Mouse (Mus musculus): Measurements from ENCODE around the gene Adar.

The Adar gene

DNA sequence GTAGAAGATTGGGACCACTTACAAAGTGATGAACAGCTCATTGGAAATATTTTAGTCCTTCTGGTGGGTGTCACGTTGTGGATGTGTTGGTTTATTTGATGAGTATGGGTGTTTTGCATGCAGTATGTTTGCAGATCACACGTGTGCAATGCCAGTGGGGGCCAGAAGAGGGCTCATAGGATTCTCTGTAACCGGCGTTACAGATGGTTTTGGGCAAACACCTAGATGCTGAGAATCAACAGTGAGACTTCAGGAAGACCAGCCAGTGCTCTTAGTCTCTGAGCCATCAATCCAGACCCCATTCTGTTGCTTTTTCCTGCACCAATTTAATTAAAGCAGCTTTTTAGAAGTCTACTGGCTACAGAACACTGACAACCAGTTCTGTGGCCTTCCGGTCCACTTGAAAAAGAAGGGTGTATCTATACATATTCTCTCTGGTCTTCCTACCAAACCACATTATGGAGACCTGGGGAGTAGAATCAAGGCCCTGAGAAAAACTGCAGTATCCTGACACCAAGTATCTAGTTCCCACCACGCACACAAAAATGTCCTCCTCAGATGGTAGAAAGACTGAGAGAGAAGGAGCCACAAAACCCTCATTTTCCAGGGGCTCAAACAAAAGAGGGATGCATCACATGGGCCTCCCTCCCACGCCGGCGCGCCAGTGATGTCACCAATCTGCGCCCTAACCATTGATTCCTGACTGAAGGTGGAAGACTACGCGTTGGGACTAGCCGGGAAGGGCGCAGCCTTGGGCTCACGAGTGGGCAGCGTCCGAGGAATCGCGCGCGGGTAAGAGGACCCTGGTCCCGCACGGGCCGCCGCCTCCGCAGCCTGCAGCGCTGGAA lies at the start of gene Adar:
Gene Adar, plus strand, starts transcription at position 664 of the 848 bp plus-strand sequence.
- DNase-seq, result peak; percentile 91

DNA sequence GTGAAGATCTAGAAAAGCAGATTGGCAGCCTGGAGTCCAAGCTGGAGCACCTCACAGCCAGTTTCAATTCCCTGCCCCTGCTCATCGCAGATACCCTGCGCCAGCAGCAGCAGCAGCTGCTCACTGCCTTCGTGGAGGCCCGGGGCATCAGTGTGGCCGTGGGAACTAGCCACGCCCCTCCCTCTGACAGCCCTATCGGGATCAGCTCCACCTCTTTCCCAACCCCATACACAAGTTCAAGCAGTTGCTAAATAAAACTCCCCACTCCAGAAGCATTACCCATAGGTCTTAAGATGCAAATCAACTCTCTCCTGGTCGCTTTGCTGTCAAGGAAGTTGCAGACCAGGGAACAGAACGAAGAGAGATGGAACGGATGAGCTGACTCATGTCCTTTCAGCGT lies 47.7 kb upstream of the Adar start:
- DNase-seq, result peak in 1 of 2 experiments; percentile 24

DNA sequence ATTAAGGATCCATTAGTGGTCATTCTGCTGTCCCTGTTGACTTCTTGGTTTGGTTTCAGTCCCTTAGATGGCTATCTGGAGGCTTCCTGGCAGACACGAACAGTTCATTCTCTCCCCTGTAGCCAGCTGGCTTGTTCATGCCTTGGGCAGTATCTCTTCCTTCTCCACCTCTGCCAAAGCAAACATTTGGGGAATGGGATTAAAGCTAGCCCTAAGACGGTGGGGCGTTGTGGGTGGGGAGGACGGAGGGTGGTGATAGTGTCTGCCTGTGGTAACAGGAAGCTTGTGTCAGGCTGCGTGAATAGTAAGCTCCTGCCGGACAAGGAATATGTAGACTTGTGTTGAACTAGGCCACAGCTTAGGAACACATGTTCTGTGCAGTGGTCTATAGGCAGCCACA lies 43.5 kb upstream of the Adar start:
- peak; percentile 11 to 17 for DNase-seq

DNA sequence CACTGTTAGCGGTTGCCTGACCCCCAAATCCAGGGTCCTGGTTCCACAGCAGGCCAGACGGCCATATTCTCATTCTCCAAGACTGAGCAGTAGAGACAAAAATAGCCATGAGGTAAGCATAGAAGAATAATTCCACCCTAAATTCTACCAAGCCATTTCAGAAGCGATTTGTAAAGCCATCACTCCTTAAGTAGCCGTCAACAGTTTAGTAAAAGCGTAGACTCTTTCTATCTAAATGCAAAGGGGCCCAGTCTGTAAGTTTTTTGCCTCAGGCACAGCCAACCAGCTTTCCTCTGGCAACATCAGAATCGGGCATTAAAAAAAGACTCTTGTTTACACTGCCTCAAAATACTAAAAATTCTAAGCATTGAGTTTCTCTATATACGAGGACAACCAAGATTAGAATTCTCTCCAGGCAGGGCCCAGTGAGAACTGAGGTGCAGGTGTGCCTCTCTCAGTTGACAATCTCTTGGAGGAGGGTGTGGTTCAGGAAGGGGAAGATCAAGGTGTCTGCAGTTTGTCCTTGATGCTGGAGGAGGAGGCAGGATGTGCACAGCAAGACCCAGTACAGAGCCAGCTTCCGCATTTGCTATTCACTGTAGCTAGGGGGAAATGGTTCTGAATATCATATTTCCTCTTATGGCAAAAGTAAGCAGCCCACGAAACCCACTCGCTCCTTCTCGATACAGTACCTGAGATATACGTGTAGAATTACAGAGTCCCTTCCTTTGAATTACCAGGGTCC lies 42.1 kb upstream of the Adar start:
- no peak for DNase-seq

DNA sequence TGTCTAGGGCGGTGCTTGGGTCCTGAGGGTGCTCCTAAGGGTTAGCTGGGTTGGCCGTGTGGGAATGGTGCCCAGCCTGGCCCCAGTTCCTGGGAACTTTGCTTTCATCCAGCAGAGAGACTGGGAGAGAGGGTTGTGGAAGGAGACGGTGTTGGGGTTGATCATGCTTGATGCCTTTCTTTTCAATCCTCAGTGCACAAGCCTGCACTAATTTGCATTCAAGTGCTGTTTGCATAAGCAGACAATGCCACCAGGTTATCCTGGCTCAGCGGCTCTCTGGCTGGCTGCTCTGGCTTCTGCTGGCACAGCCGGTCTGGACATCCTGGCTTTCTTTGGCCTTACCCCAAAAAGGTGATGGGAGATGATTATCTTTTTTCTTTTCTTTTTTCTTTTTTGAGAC lies 37.2 kb upstream of the Adar start:
- DNase-seq, result no peak

DNA sequence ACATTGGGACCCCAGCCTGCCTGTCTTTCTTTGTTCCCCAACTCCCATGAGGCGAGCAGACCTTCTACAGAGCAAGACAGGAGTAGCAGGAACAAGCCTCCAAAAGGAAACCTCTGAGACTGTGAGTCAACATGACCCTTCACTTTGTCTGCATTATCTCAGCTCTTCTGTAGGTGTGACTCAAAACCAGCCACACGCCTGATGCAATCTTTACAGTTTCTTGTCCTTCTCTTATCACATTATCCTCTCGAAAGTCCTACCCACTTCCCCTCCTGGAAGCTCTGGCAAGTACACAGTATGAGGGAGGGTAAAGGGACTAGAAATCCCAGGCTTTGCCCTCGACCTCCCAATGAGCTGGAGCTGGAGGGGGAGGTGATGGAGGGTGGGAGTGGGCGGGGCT lies 28.8 kb upstream of the Adar start:
- DNase-seq, result no peak

DNA sequence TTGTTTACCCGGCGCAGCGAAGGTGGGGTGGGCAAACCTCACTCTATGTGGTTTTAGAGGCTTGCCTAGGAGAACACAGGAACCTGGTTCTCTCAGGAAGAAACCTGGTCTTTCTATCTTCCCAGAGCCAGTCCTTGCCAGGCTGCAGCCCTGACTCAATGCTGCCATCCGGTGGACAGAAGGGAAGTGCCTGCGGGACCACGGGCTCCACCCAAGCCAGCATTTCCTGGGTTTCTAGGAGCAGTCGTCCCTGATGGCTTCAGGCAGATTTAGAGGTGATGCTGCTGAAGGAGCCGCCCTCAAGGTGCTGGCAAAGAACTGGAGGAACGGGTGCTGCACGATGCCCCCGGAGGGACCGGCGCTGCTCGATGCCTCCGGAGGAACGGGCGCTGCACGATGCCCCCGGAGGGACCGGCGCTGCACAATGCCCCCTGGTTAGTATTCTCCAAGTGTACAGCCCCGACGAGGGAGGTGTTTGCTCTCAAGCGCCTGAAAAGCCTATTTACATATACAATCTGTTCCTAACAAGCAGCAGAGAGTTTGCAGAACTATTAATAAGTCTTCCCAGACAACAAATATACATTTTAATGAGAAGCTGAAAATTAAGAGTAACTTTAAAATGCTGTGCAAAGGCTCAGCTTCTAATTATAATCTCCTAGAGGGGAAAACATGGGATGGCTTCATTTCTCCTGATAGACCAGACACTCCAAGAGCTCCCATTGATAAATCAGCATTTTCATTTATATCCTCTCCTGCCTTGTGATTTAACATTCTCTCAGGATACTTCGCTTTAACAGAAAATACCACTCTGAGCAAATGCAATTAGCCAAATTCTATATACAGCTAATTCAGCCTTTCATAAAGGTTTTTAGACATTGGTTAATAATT lies 25.9 kb upstream of the Adar start:
- DNase-seq, result peak; percentile 93

DNA sequence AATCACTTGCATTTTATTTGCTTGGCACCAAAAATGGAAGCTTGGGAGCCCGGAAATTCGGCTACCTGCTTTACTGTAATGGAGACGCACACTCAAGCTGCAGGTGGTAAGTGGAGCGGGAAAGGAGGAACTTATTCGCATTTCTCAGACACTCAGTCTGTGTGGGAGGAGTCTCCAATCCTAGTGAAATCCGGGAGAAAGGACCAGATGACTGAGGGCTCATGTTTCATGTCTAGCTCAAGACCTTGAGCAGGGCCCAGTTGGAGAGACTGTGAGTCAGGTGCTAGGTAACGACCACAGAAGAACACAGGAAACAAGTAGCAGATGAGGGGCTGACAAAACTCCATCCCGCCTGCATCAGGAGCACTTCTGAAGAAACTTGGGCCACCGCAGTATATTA lies 23.0 kb upstream of the Adar start:
- DNase-seq, result no peak

DNA sequence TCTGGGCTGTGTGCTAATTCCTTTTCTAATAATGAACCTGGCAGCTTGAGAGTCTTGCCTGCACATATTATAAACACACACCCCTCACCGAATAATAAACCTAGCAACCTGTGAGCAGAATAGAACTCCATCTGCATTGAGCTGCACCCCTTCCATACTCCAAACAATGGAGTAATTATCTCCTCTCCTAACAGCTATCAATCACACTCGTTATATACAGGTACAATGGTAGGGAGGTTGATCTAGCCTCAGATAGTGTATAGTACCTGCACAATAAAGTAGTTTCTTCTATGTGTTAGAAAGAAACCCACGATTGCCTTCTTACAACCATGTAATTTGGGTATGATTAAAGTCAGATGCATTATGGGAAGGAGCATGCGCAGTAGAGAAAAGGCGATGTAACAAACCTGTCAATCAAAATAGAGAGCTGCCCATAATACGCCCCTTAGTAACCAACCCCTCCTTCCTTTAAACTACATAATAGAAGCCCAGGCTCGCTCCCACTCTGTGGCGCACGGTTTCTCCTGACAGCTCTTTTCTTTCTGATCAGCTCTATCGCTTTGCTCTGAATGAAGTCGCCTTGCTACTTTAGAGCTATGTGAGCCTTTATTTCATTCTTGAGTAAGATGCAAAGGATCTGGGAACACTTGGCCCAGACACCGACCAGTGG lies 18.5 kb upstream of the Adar start:
- no peak for DNase-seq

DNA sequence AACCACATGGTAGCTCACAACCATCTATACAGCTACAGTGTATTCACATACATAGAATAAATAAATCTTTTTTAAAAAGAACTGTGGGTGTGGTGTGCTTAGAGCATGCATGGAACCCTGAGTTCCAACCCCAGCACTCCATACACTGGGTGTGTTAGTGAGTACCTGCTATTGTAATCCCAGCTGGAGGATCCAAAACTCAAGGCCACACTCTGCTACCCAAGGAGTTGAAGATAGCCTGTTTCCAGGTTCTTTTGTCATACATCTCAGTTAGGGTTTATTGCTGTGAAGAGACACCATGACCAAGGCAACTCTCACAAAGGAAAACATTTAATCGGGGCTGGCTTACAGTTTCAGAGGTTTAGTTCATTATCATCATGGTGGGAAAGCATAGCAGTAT lies 15.9 kb upstream of the Adar start:
- no peak for DNase-seq

DNA sequence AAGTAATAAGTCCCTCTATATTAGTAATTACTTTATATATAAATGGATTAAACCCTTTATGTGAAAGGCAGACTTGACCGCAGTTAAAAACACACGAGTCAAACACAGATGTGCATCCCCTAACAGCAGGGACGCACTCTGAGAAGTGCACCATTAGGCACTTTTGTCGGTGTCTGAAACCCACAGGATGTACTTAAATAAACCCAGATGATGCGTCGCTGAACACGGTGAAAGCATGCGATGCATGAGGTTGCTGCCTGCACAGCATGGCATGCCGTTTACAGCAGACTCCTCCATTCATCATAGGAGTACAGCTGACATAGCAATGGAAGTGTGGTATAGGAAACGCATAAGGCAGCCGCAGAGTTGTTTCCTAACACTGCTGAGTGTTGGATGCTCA lies 14.4 kb upstream of the Adar start:
- DNase-seq, result no peak

DNA sequence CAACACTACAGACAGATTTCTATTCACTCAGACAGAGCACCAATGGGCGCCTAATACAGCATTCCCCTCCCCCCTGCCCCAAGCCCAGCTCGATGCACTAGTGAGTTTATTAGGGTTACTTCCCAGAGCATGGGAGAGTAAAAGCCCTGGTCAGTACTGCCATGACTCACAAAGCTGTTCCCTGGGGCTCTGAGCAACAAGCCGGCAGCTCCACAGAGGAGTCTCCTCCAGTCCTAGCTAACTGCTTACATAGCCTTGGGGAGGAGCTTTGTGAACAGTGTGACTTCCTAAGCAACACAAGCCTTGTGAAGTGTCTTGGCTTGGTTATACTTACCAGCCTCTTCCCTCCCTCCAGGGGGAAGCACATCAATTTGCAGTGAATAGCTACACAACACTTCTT lies 11.2 kb upstream of the Adar start:
- no peak for DNase-seq

DNA sequence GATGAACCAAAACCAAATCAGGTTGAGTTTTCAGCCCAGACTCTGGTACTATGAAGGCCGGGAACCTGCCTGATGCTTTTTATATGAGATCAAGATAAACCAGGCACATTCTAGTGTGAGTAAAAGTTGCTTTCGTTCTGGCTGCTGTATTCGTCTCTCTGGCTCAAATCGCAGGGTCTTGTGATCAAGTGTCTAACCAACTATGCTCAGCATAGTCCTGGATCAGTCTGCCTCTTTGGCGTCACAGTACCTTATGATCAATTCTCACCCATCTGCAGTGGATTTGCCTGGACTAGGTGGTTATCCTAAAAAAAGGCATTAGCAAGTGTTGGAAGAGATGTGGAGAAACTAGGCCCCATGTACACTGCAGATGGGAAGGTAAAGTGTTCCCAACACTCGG lies 10.8 kb upstream of the Adar start:
- no peak for DNase-seq

DNA sequence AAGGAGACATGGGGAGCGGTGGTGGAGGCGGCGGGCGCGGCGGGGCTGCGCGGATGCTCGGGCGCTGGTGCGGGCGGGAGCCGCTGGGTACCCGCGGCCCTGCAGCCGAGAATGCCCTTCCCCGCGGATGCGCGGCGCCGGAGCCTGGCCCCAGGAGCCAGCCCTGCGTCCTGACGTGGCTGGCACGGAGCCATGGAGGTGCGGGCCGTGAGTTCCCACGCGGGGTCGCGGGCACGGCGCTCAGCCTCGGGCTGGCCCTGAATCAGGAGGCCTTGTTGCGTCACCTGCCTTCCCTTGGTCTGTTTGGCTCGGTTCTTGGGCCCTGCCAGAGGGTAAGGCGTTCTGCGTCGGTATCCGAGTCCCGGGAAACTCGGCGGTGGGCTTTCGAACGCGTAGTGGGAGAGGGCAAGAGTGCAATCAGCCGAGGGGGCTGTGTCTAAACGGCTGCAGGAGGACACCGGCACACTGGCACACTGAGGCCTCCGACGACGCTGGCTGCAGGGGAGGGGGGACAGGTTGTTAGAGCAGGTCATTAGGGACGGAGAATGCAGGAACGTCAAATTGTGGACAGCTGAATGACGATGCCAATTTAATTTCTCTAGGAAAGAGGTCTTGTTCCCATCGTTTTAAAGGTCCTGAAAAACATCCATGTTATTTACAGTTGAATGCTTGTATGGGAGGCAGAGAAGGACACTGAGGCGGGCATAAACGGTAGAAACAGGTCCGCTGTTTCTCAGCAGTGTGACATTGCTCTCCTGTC lies 565 bp downstream of the Adar start:
- DNase-seq, result peak in 1 of 2 experiments; percentile 65

DNA sequence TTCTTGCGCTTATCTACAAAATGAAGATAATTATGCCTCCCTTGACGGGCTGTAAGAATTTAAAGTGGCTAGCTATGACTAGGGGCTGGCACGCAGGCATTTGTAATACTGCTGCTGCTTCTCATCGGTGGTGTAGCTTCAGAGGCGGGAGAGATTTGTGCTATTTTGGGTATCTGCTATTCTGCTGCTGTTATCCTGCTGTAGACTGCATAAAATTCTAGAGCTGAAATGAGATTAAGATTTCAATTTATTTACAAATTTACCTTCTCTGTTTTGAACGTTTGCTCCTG lies 1.1 kb downstream of the Adar start:
- DNase-seq, result no peak

DNA sequence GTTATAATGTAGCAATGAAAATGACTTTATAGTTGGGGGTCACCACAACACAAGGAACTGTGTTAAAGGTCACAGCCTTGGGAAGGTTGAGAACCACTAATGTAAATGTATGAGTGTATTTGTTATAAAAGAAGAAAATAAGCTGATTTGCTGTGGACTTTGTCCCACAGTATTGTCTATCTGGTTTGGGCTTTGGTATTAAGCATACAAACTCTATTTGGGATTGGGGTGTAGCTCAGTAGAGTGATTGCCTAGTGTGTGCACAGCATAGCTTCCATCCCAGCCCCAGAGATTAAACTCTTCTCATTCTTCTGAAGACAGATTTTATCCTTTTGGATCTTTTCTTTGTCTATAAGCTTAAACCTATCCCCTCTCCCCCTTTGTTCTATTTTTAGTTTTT lies 7.2 kb downstream of the Adar start:
- no peak for DNase-seq

DNA sequence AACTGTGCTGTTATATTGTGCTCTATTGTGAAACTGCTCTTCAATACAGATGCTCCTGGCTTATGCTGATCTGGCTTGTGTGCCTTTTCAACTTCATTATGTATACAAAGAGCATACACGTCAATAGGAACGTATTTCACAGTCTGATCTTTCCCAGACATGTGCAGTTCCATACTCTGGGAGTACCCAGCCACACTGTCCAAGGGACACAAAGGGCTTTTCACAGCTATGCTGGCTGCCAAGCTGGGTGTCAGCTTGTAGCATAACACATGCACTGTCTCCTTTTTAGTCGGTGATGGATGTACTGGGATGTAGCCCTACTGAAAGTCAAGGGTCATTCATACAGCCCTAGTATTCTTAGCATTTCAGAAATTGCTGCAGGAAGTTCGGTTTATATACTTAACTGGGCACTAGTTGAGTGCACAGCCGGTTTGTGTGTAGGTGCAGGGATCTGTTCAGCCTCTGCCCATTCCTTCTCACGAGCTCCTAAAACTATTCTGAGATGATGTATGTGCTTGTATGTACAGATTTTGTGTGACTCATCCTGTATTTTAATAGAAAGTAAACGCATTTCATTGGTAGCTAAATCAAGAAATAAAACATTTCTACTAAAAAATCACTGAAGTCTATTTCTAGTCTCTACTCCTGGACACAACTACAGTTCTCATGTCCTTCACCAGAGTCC lies 8.7 kb downstream of the Adar start:
- DNase-seq, result no peak

DNA sequence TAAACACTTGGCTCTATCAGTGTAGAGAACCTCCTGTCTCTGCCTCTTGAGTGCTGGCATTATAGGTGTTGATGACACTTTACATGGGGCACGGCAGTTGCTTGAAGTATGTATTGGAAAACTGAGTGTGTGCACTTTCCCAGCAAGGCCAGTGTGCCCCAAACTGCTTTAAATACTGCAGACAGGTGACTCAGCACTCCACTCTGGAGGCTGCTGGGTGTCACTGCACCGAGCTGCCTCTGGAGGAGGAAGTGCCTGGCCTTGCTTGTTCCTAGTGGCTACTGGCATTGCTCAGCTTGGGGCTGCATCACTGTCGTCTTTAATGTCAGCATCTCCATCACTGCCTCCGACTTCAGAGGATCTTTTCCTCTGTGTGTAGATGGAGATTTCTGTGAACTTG lies 12.2 kb downstream of the Adar start:
- peak; percentile 66 to 75 for DNase-seq

DNA sequence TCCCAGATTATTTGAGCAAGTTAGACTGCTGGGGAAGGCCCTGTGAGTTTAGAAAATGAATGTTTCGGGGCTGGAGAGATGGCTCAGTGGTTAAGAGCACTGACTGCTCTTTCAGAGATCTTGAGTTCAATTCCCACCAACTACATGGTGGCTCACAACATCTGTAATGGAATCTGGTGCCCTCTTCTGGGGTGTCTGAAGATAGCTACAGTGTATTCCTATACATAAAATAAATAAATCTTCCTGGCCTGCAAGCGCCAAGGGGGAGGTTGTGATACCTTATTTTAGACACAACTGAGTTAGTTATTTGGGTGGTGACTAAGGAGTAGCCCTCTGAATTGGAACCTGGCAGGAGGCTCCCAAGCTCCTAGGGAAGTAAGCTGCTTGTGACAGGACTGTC lies 14.0 kb downstream of the Adar start:
- DNase-seq, result no peak

DNA sequence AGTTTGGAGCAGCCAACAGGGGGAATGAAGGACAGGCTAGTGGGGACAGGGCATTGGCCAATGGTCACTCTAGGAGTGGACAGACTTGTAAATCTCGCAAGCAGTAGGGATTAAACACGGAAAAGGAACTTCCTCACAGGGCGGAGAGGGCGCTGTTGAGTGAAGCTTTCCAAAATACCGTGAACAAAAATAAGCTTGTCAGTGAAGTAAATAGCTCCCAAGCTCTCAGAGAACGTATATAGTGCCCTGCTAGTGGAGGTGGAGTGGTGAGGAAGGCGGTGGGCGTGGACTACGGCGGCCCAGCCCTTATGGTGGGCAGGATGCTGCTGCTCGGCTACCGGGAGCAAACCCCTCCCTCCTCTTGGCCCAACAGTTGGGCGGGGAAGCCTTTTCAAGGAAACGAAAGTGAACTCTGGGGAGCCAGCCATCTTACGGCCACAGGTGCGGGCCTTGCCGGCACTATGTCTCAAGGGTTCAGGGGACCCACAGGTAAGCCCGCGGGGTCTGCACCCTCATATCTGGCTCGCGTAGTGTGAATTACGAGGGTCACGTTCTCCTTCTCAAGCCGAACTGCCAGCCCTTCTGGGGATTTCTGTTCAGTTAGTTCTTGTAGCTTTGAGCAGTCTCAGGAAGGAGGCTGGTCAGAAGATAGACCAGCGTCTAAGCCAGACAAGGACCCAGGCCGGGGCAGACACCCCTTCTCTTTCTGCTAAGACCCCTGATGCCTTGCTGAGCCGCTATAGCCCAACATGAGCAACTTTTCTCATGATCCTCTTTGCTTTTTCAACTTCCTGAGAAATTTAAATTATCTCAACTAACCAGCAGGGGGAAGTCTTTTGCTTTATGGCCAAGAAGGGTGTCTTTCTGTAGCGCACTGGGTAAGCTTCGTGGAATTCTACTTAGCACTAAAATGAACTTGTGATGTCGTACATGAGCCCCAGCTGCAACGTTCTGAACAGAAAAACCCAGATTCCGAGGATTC lies 15.8 kb downstream of the Adar start:
- peak; percentile 87 to 93 for DNase-seq
